26 mouse cellular contexts compared by ENCODE assay signal in the genomic region with DNA sequence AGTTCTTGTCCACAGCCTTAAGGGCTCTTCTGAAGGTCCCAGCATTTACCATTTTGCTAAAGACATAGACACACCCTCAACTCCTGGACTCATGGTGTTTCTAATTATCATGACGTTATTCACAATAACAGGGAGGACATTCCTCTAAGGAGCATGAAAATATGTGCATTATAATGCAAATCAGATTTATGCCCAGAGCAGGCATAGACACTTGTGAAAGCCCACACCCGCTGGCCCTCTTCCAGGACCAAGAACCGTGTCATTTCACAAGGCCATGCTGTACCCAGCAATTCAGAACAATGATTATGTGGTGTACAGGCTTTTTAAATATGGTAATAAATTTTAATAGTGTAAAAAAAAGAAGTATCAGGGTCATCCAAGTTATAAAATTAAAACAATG.
A peak's percentile ranks its signal among the peaks of the same experiment; 100 is the strongest.
DNase-seq lines count a peak whose midpoint lies in the region; ATAC-seq and TF ChIP-seq lines count a peak whose summit lies in the region.
"Had no signal": no experiment of that assay in that cellular context is flagged by ENCODE, and none has a peak within 500 bp of the region (broad histone marks: within the 10 kb centered on the region; RNA-seq: fewer than 3 reads in every experiment).

No protein-coding gene starts in this region.

- no peaks in the 10 kb centered on the region for H3K4me1 ChIP-seq in embryonic facial prominence, embryonic 13.5 days
- H3K4me1 ChIP-seq in embryonic facial prominence, embryonic 10.5 days = no peaks in the 10 kb centered on the region
- no peaks in the 10 kb centered on the region for H3K4me1 ChIP-seq in hindbrain, embryonic 13.5 days (replicated peaks)
- no peaks in the 10 kb centered on the region for H3K4me1 ChIP-seq in hindbrain, postnatal 0 days (ENCODE audit: insufficient read depth, low read length)
- H3K4me1 ChIP-seq in intestine, embryonic 16.5 days (ENCODE audit: control insufficient read depth, insufficient read depth, low read length) = no peaks in the 10 kb centered on the region
- H3K4me1 ChIP-seq: embryonic facial prominence, embryonic 12.5 days; heart, embryonic 15.5 days; liver, embryonic 15.5 days; lung, embryonic 15.5 days; megakaryocyte, embryonic 14.5 days; neural tube, embryonic 15.5 days had no signal

- no peaks in the 10 kb centered on the region for H3K36me3 ChIP-seq in embryonic facial prominence, embryonic 13.5 days
- no peaks in the 10 kb centered on the region for H3K36me3 ChIP-seq in embryonic facial prominence, embryonic 10.5 days (replicated peaks)
- no peaks in the 10 kb centered on the region for H3K36me3 ChIP-seq in hindbrain, embryonic 13.5 days
- no peaks in the 10 kb centered on the region for H3K36me3 ChIP-seq in hindbrain, postnatal 0 days (ENCODE audit: insufficient read depth, low read length)
- H3K36me3 ChIP-seq in intestine, embryonic 16.5 days (ENCODE audit: control insufficient read depth, insufficient read depth, low read length) = no peaks in the 10 kb centered on the region
- H3K36me3 ChIP-seq: embryonic facial prominence, embryonic 12.5 days; heart, embryonic 15.5 days; liver, embryonic 15.5 days; lung, embryonic 15.5 days; neural tube, embryonic 15.5 days had no signal

- H3K9ac ChIP-seq in embryonic facial prominence, embryonic 13.5 days = no peak overlapping the region
- no peak overlapping the region for H3K9ac ChIP-seq in hindbrain, embryonic 13.5 days
- no peak overlapping the region for H3K9ac ChIP-seq in hindbrain, postnatal 0 days (replicated peaks; ENCODE audit: low read length)
- no peak overlapping the region for H3K9ac ChIP-seq in intestine, embryonic 16.5 days (ENCODE audit: low read depth, low read length)
- H3K9ac ChIP-seq: embryonic facial prominence, embryonic 12.5 days; heart, embryonic 15.5 days; liver, embryonic 15.5 days; lung, embryonic 15.5 days; neural tube, embryonic 15.5 days had no signal

- ATAC-seq in embryonic facial prominence, embryonic 13.5 days (ENCODE audit: insufficient number of reproducible peaks, insufficient read depth, low FRiP score, low TSS enrichment, low read depth) = 0 out of 2 replicates have a peak, but pooled peaks have one; percentile 43
- peak; percentile 57; the same call in 1 of the 2 replicates for ATAC-seq in hindbrain, embryonic 13.5 days (ENCODE audit: low FRiP score)
- ATAC-seq in hindbrain, postnatal 0 days = no peak
- no peak for ATAC-seq in cerebellum, adult (ENCODE audit: insufficient number of reproducible peaks, low FRiP score, low TSS enrichment)
- ATAC-seq in intestine, embryonic 16.5 days = no peak
- ATAC-seq: inflammation-experienced regulatory T-cells, adult 6 months had no signal

- 40% methylated on average over 3 of the region's 3 CpGs for WGBS in embryonic facial prominence, embryonic 13.5 days
- 79% methylated on average over 3 of the region's 3 CpGs for WGBS in embryonic facial prominence, embryonic 10.5 days
- 22% methylated on average over 3 of the region's 3 CpGs for WGBS in hindbrain, embryonic 13.5 days
- 23% methylated on average over 3 of the region's 3 CpGs for WGBS in hindbrain, postnatal 0 days
- WGBS in intestine, embryonic 16.5 days = 85% methylated on average over 3 of the region's 3 CpGs

- H3K4me2 ChIP-seq in embryonic facial prominence, embryonic 13.5 days = no peak overlapping the region
- H3K4me2 ChIP-seq in hindbrain, embryonic 13.5 days = no peak overlapping the region
- no peak overlapping the region for H3K4me2 ChIP-seq in hindbrain, postnatal 0 days (ENCODE audit: low read depth, low read length)
- no peak overlapping the region for H3K4me2 ChIP-seq in intestine, embryonic 16.5 days (ENCODE audit: low read depth, low read length)
- H3K4me2 ChIP-seq: embryonic facial prominence, embryonic 12.5 days; heart, embryonic 15.5 days; liver, embryonic 15.5 days; lung, embryonic 15.5 days; neural tube, embryonic 15.5 days had no signal

- H3K27ac ChIP-seq in embryonic facial prominence, embryonic 13.5 days = no peak overlapping the region
- no peak overlapping the region for H3K27ac ChIP-seq in embryonic facial prominence, embryonic 10.5 days (replicated peaks)
- H3K27ac ChIP-seq in hindbrain, embryonic 13.5 days = no peak overlapping the region
- H3K27ac ChIP-seq in hindbrain, postnatal 0 days = no peak overlapping the region
- H3K27ac ChIP-seq in intestine, embryonic 16.5 days (ENCODE audit: low read length) = no peak overlapping the region
- H3K27ac ChIP-seq: embryonic facial prominence, embryonic 12.5 days; gastrocnemius, adult 2 months; heart, embryonic 15.5 days; kidney, postnatal 0 days; left cerebral cortex, adult 2 months; liver, embryonic 15.5 days; lung, embryonic 15.5 days; neural tube, embryonic 15.5 days had no signal

- TF ChIP-seq CTCF in hindbrain, postnatal 0 days (IDR thresholded peaks at IDR 0.05; ENCODE audit: low read depth) = no peak

- no peak for DNase-seq in embryonic facial prominence, embryonic 10.5 days (ENCODE audit: low spot score)
- no peak for DNase-seq in hindbrain, postnatal 0 days (ENCODE audit: low spot score)
- DNase-seq in retina, postnatal 1 day = peak; percentile 5
- DNase-seq in retina, embryonic 14.5 days (ENCODE audit: low spot score) = no peak
- DNase-seq: adrenal gland, postnatal 25 days; cerebellum, adult 11 months; cerebellum, postnatal 14 days; gastrocnemius, adult 2 months; heart, postnatal 36 days; kidney, adult 2 months; liver; lung, postnatal 36 days; right cerebral cortex, postnatal 14 days had no signal

- no peak overlapping the region for H3K4me3 ChIP-seq in embryonic facial prominence, embryonic 13.5 days
- H3K4me3 ChIP-seq in embryonic facial prominence, embryonic 10.5 days = no peak overlapping the region
- no peak overlapping the region for H3K4me3 ChIP-seq in hindbrain, embryonic 13.5 days
- no peak overlapping the region for H3K4me3 ChIP-seq in hindbrain, postnatal 0 days (ENCODE audit: low read length)
- no peak overlapping the region for H3K4me3 ChIP-seq in intestine, embryonic 16.5 days (ENCODE audit: low read length)
- H3K4me3 ChIP-seq: embryonic facial prominence, embryonic 12.5 days; gastrocnemius, adult 2 months; heart, embryonic 15.5 days; left cerebral cortex, adult 2 months; liver, embryonic 15.5 days; lung, embryonic 15.5 days; megakaryocyte, embryonic 14.5 days; neural tube, embryonic 15.5 days had no signal

- H3K9me3 ChIP-seq in embryonic facial prominence, embryonic 13.5 days = no peaks in the 10 kb centered on the region
- no peaks in the 10 kb centered on the region for H3K9me3 ChIP-seq in embryonic facial prominence, embryonic 10.5 days
- no peaks in the 10 kb centered on the region; the same call in 1 of the 2 replicates for H3K9me3 ChIP-seq in hindbrain, embryonic 13.5 days
- H3K9me3 ChIP-seq in hindbrain, postnatal 0 days (ENCODE audit: low read length) = no peaks in the 10 kb centered on the region
- no peaks in the 10 kb centered on the region for H3K9me3 ChIP-seq in intestine, embryonic 16.5 days (ENCODE audit: control insufficient read depth, low read length)
- H3K9me3 ChIP-seq: embryonic facial prominence, embryonic 12.5 days; heart, embryonic 15.5 days; liver, embryonic 15.5 days; lung, embryonic 15.5 days; megakaryocyte, embryonic 14.5 days; neural tube, embryonic 15.5 days had no signal

- H3K27me3 ChIP-seq in embryonic facial prominence, embryonic 13.5 days = no peaks in the 10 kb centered on the region
- no peaks in the 10 kb centered on the region for H3K27me3 ChIP-seq in embryonic facial prominence, embryonic 10.5 days (replicated peaks; ENCODE audit: low read depth, poor library complexity, severe bottlenecking)
- no peaks in the 10 kb centered on the region for H3K27me3 ChIP-seq in hindbrain, embryonic 13.5 days
- H3K27me3 ChIP-seq in hindbrain, postnatal 0 days (ENCODE audit: insufficient read depth, low read length) = no peaks in the 10 kb centered on the region
- H3K27me3 ChIP-seq in intestine, embryonic 16.5 days (replicated peaks; ENCODE audit: control insufficient read depth, insufficient read depth, low read length) = no peaks in the 10 kb centered on the region
- H3K27me3 ChIP-seq: embryonic facial prominence, embryonic 12.5 days; heart, embryonic 15.5 days; liver, embryonic 15.5 days; lung, embryonic 15.5 days; megakaryocyte, embryonic 14.5 days; neural tube, embryonic 15.5 days had no signal

Comparison
In these comparisons a context has a peak if more than half of its experiments do, and no peak if none do; other contexts are left out.
1. ATAC-seq: peak in embryonic facial prominence, embryonic 13.5 days (single experiment) and hindbrain, embryonic 13.5 days (single experiment); none in hindbrain, postnatal 0 days (single experiment), cerebellum, adult (single experiment) and intestine, embryonic 16.5 days (single experiment).